Mouse (Mus musculus) C2C12 (cell line): ENCODE measurements around the gene Hrc.

Source experiments
- CEBPB ChIP-seq: IDR thresholded peaks from one replicate; pipeline ENCODE4 v1.6.1; 2011; ENCODE audit warnings: low read depth, mild to moderate bottlenecking, control low read depth, moderate library complexity
- CTCF ChIP-seq: IDR thresholded peaks from one replicate; pipeline ENCODE4 v1.5.1; 2011; ENCODE audit not compliant: control insufficient read depth, insufficient read depth, insufficient read length
- FOSL1 ChIP-seq: IDR thresholded peaks from one replicate; pipeline ENCODE4 v1.8.0; 2011; ENCODE audit warnings: mild to moderate bottlenecking, low read length; ENCODE audit not compliant: poor library complexity, insufficient read depth, severe bottlenecking
- MAX ChIP-seq: IDR thresholded peaks from one replicate; pipeline ENCODE4 v1.6.1; 2011; ENCODE audit warnings: mild to moderate bottlenecking, control low read depth
- MYOD1 ChIP-seq: IDR thresholded peaks from one replicate; pipeline ENCODE4 v1.6.1; 2011; ENCODE audit warnings: low read depth; ENCODE audit not compliant: control insufficient read depth, insufficient read length
- MYOG ChIP-seq: IDR thresholded peaks from one replicate; pipeline ENCODE4 v1.6.1; 2011; ENCODE audit not compliant: control insufficient read depth, insufficient read length; ENCODE audit errors: extremely low read depth
- USF1 ChIP-seq: IDR thresholded peaks from one replicate; pipeline ENCODE4 v1.6.1; 2011; ENCODE audit warnings: low read depth, mild to moderate bottlenecking, control low read depth, moderate library complexity

DNA sequence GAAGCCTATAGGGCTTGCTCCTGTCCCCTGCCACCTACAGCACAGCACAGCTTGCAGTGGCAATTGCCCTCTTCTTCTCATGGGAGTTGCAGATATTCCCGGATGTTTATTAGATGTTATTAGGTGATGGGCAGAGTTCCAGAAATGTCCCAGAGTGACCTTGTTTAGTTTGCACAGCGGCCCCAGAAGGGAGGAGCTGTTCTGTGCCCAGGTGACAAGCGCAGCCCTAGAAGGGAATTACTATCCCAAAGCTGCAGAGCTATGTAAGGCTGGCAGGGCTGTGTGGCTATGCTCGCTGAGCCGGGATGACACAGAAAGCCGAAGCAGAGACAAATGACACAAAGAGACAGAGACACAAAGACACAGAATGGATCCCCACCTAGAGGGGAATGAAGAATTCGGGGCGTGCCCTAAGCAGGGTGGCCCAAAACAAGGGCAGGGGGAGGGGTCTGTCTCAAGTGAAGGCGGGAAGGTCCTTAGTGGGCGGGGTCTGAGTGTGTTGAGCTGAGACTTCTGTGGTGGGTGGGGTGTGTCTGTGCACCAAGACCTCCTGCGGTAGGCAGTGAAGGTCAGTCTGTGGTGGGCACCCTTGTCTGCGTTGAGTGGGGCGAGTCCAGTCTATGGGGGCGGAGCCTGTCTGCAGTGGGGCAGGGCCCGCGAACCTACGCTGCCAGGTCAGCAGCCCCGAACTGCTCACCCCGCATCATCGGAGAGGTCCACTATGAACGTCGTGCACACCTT lies 2.2 kb upstream of the Hrc start:
- TF ChIP-seq CTCF: no peak
- TF ChIP-seq MAX: no peak
- TF ChIP-seq USF1: no peak
- TF ChIP-seq CEBPB: no peak
- TF ChIP-seq MYOG: no peak
- no peak for TF ChIP-seq MYOD1
- TF ChIP-seq FOSL1: no peak
